In genomic region chr17:31857251-31857650, GRCm38 (mm10) we compare ENCODE assay signal across 9 mouse cellular contexts. TPM values are rescaled to one million over a fixed set of nuclear protein-coding genes. Genes with fewer than 3 reads are reported as not detected.
A peak's percentile ranks its signal among the peaks of the same experiment; 100 is the strongest.
DNase-seq lines count a peak whose midpoint lies in the region; ATAC-seq and TF ChIP-seq lines count a peak whose summit lies in the region.
"Had no signal": no experiment of that assay in that cellular context is flagged by ENCODE, and none has a peak within 500 bp of the region (broad histone marks: within the 10 kb centered on the region; RNA-seq: fewer than 3 reads in every experiment).

No protein-coding gene starts in this region.

- WGBS in limb, embryonic 12.5 days, result 76% methylated on average over 4 of the region's 4 CpGs

- H3K27ac ChIP-seq in CH12.LX (ENCODE audit: insufficient read depth, low read depth), result peak overlapping the region; percentile 44; the same call in 1 of the 2 replicates
- H3K27ac ChIP-seq in limb, embryonic 12.5 days, result peak overlapping the region; percentile 83; the same call in 1 of the 2 replicates

- H3K36me3 ChIP-seq in CH12.LX (replicated peaks in 1 of 2; ENCODE audit: control insufficient read depth in 1 of 2, insufficient read depth in 1 of 2, low read length in 1 of 2), result peaks cover 16 to 20% of the 10 kb centered on the region in 2 experiments
- no peaks in the 10 kb centered on the region for H3K36me3 ChIP-seq in limb, embryonic 12.5 days
- H3K36me3 ChIP-seq: hindbrain, embryonic 15.5 days had no signal

- peak overlapping the region; percentile 99 for H3K4me2 ChIP-seq in CH12.LX (ENCODE audit: insufficient read depth, low read depth, poor library complexity, severe bottlenecking)
- H3K4me2 ChIP-seq in limb, embryonic 12.5 days, result no peak overlapping the region

- in situ Hi-C loops in CH12.LX (cut with MboI; ENCODE audit: low pct_ligation_motif_present, low pct_unique_long_range_greater_than_20kb, low sequenced_read_pairs), result no loop called here

- H3K9ac ChIP-seq in CH12.LX (ENCODE audit: insufficient read depth, low read depth), result peak overlapping the region; percentile 94; the same call in 1 of the 2 replicates
- no peak overlapping the region for H3K9ac ChIP-seq in limb, embryonic 12.5 days (replicated peaks)

- TF ChIP-seq CTCF in CH12.LX (conservative IDR thresholded peaks at IDR 0.05 in 1 of 2, IDR thresholded peaks at IDR 0.05 in 1 of 2; ENCODE audit: low read depth in 2 of 2, low read length in 2 of 2), result no peak

- no peaks in the 10 kb centered on the region for H3K27me3 ChIP-seq in CH12.LX (replicated peaks)
- no peaks in the 10 kb centered on the region for H3K27me3 ChIP-seq in limb, embryonic 12.5 days
- H3K27me3 ChIP-seq: hindbrain, embryonic 15.5 days had no signal

- H3K79me2 ChIP-seq in CH12.LX (replicated peaks; ENCODE audit: control insufficient read depth, extremely low read depth, insufficient read depth, poor library complexity, severe bottlenecking), result peaks cover 28% of the 10 kb centered on the region

- no peak for TF ChIP-seq EP300 in CH12.LX (IDR thresholded peaks at IDR 0.05; ENCODE audit: low read length)

- H3K4me3 ChIP-seq in CH12.LX (replicated peaks in 1 of 3; ENCODE audit: low read depth in 2 of 3, low read length in 2 of 3, poor library complexity in 1 of 3), result no peak overlapping the region
- H3K4me3 ChIP-seq in limb, embryonic 12.5 days (replicated peaks), result no peak overlapping the region

- no peak for ATAC-seq in CD4-positive, CD25-positive, alpha-beta regulatory T cell, adult 4 months
- no peak for ATAC-seq in limb, embryonic 12.5 days (ENCODE audit: insufficient number of reproducible peaks, insufficient read depth, low FRiP score, low TSS enrichment, low read depth)

- H3K9me3 ChIP-seq in CH12.LX (replicated peaks; ENCODE audit: low read length), result no peaks in the 10 kb centered on the region
- H3K9me3 ChIP-seq in limb, embryonic 12.5 days, result no peaks in the 10 kb centered on the region
- H3K9me3 ChIP-seq: hindbrain, embryonic 15.5 days had no signal

- H3K4me1 ChIP-seq in CH12.LX (ENCODE audit: control insufficient read depth in 1 of 2, insufficient read depth in 2 of 2), result peaks cover 31 to 51% of the 10 kb centered on the region in 2 experiments
- H3K4me1 ChIP-seq in limb, embryonic 12.5 days (replicated peaks), result peaks cover 39% of the 10 kb centered on the region

- TF ChIP-seq RAD21 in CH12.LX (IDR thresholded peaks at IDR 0.05; ENCODE audit: low read depth, low read length), result no peak

- dilution Hi-C loops in CH12.LX (cut with MboI; ENCODE audit: extremely low pct_ligation_motif_present, extremely low pct_unique_long_range_greater_than_20kb, low sequenced_read_pairs), result no loop called here

- no peak for TF ChIP-seq POLR2A in CH12.LX (IDR thresholded peaks at IDR 0.05; ENCODE audit: low read depth, low read length)

- peak; percentile 14 for DNase-seq in CD4-positive, CD25-positive, alpha-beta regulatory T cell, adult 2 months (ENCODE audit: low read depth, low spot score)
- DNase-seq in kidney, adult 11 months, result peak; percentile 17
- DNase-seq in kidney, postnatal 25 days, result no peak
- DNase-seq in CH12.LX (ENCODE audit: extremely low read depth), result no peak
- no peak for DNase-seq in cerebellum, adult 9-10 months
- no peak for DNase-seq in natural killer cell, adult 2 months (ENCODE audit: low spot score in 2 of 2)

TF ChIP-seq in CH12.LX, 34 proteins besides CTCF, POLR2A, EP300 and RAD21:
- TF ChIP-seq NELFE (IDR thresholded peaks at IDR 0.05; ENCODE audit: low read depth, low read length), result no peak
- TF ChIP-seq CHD1 (IDR thresholded peaks at IDR 0.05; ENCODE audit: low read depth, low read length), result no peak
- no peak for TF ChIP-seq ZKSCAN1 (IDR thresholded peaks at IDR 0.05; ENCODE audit: borderline replicate concordance, low read depth, low read length)
- no peak for TF ChIP-seq NRF1 (IDR thresholded peaks at IDR 0.05; ENCODE audit: low read depth, low read length)

RNA-seq across cellular contexts. Expression of gene Sik1, which starts 1.6 kb away (rescaled TPM):
- polyA plus RNA-seq in CD4-positive, CD25-positive, alpha-beta regulatory T cell, adult 4 months (2017; shearing (Covaris generic)), result 1 to 10 TPM; 2.0 to 4.2 TPM
- total RNA-seq in CH12.LX (2012; rRNA removed), result 56.7 and 56.9 TPM in 2 replicates
- total RNA-seq in CH12.LX (2014; rRNA removed), result 16.0 and 17.1 TPM in 2 replicates
- 27.7 and 36.7 TPM in 2 replicates for polyA plus RNA-seq in CH12.LX (2012; ENCODE audit: insufficient read length, low read depth)
- 14.1 and 15.2 TPM in 2 replicates for polyA plus RNA-seq in limb, embryonic 12.5 days (2016; fragmentation: Nextera tagmentation; extraction: Ambion mirVana)

Comparison
In these comparisons a context has a peak if more than half of its experiments do, and no peak if none do; other contexts are left out.
1. DNase-seq: peak in CD4-positive, CD25-positive, alpha-beta regulatory T cell, adult 2 months (single experiment) and kidney, adult 11 months (single experiment); none in kidney, postnatal 25 days (0 of 2), CH12.LX (single experiment), cerebellum, adult 9-10 months (single experiment) and natural killer cell, adult 2 months (0 of 2).